ENCODE assay signal across 23 mouse cellular contexts in genomic region chr4:118088771-118089170, GRCm38 (mm10).
"Had no signal": no experiment of that assay in that cellular context is flagged by ENCODE, and none has a peak within 500 bp of the region (broad histone marks: within the 10 kb centered on the region; RNA-seq: fewer than 3 reads in every experiment).

No protein-coding gene starts in this region.

- H3K36me3 ChIP-seq: heart, embryonic 10.5 days; heart, embryonic 12.5 days; hindbrain, embryonic 12.5 days; limb, embryonic 10.5 days; limb, embryonic 12.5 days; liver, embryonic 13.5 days; liver, embryonic 15.5 days had no signal

- DNase-seq: gastrocnemius, postnatal 14 days; gastrocnemius, postnatal 36 days; heart, adult 18-20 months; heart, postnatal 10 days; heart, postnatal 36 days; kidney, adult 18-20 months; kidney, adult 8-10 months; kidney, postnatal 10 days; kidney, postnatal 25 days; kidney, postnatal 4 days; liver; liver, embryonic 13.5 days had no signal

- H3K4me3 ChIP-seq: heart, embryonic 10.5 days; heart, embryonic 12.5 days; hindbrain, embryonic 12.5 days; layer of hippocampus, adult 2 months; left cerebral cortex, adult 2 months; limb, embryonic 10.5 days; limb, embryonic 12.5 days; liver, embryonic 13.5 days; liver, embryonic 15.5 days had no signal

- H3K27ac ChIP-seq: heart, embryonic 10.5 days; hindbrain, embryonic 12.5 days; hindbrain, embryonic 14.5 days; hindbrain, postnatal 0 days; layer of hippocampus, adult 2 months; left cerebral cortex, adult 2 months; limb, embryonic 10.5 days; limb, embryonic 12.5 days; liver, embryonic 13.5 days; liver, embryonic 15.5 days had no signal

- ATAC-seq: hindbrain, postnatal 0 days; intestine, postnatal 0 days had no signal

- H3K9ac ChIP-seq: heart, embryonic 12.5 days; hindbrain, embryonic 12.5 days; hindbrain, embryonic 14.5 days; limb, embryonic 12.5 days; liver, embryonic 13.5 days; liver, embryonic 15.5 days had no signal

- H3K4me1 ChIP-seq: limb, embryonic 10.5 days had no signal

- H3K9me3 ChIP-seq: heart, embryonic 10.5 days; heart, embryonic 12.5 days; hindbrain, embryonic 12.5 days; limb, embryonic 10.5 days; limb, embryonic 12.5 days; liver, embryonic 13.5 days; liver, embryonic 15.5 days had no signal

- H3K27me3 ChIP-seq: heart, embryonic 12.5 days; hindbrain, embryonic 12.5 days; limb, embryonic 12.5 days; liver, embryonic 13.5 days; liver, embryonic 15.5 days had no signal

- H3K4me2 ChIP-seq: heart, embryonic 12.5 days; hindbrain, embryonic 12.5 days; hindbrain, embryonic 14.5 days; limb, embryonic 12.5 days; liver, embryonic 13.5 days; liver, embryonic 15.5 days had no signal
